Mouse (Mus musculus) embryonic facial prominence, embryonic 15.5 days (tissue): ENCODE measurements around the gene Grin2a. TPM values are rescaled to one million over a fixed set of nuclear protein-coding genes. Genes with fewer than 3 reads are reported as not detected.

Source experiments
- ATAC-seq: fragments of 200-750 bp; cut with Nextera tagmentation; 2 replicates; pipeline ENCODE4 v1.8.0; 2017; ENCODE audit warnings: low read depth, moderate TSS enrichment; ENCODE audit not compliant: insufficient number of reproducible peaks, low FRiP score, low TSS enrichment
- H3K27ac ChIP-seq: fragments of 300-500 bp; sonication (generic); replicated peaks from 2 replicates; pipeline ENCODE4 v1.5.1; 2015; ENCODE audit warnings: mild to moderate bottlenecking, inconsistent platforms
- H3K27me3 ChIP-seq: fragments of 300-500 bp; sonication (generic); 2 replicates; pipeline ENCODE4 v1.6.1; 2015; ENCODE audit warnings: inconsistent platforms
- H3K36me3 ChIP-seq: fragments of 300-500 bp; sonication (generic); 2 replicates; pipeline ENCODE4 v1.6.1; 2015; ENCODE audit warnings: mild to moderate bottlenecking, inconsistent platforms
- H3K4me1 ChIP-seq: fragments of 300-500 bp; sonication (generic); 2 replicates; pipeline ENCODE4 v1.6.1; 2015; ENCODE audit warnings: inconsistent platforms
- H3K4me2 ChIP-seq: fragments of 300-500 bp; sonication (generic); replicated peaks from 2 replicates; pipeline ENCODE4 v1.6.1; 2015; ENCODE audit warnings: mild to moderate bottlenecking, inconsistent platforms
- H3K4me3 ChIP-seq: fragments of 300-500 bp; sonication (generic); replicated peaks from 2 replicates; pipeline ENCODE4 v1.5.1; 2015; ENCODE audit warnings: mild to moderate bottlenecking, inconsistent platforms
- H3K9ac ChIP-seq: fragments of 300-500 bp; sonication (generic); 2 replicates; pipeline ENCODE4 v1.6.1; 2015; ENCODE audit warnings: inconsistent platforms
- H3K9me3 ChIP-seq: fragments of 300-500 bp; sonication (generic); replicated peaks from 2 replicates; pipeline ENCODE4 v1.6.1; 2016; ENCODE audit warnings: inconsistent platforms
- WGBS: fragments of 180-500 bp; shearing (Covaris S2); methylation state at CpG from one replicate; pipeline ENCODE4 v1.1.7; 2015; 5-methylcytosine and 5-hydroxymethylcytosine counted together
- polyA plus RNA-seq: library from polyadenylated mRNA; unstranded; fragments of >200 nt; fragmentation: Nextera tagmentation; extraction: Ambion mirVana; gene quantifications from 2 replicates; pipeline ENCODE4 v1.2.1, GENCODE M21; 2015

The Grin2a gene
- polyA plus RNA-seq, 1 experiment from 2014 or later = 1.7 TPM

DNA sequence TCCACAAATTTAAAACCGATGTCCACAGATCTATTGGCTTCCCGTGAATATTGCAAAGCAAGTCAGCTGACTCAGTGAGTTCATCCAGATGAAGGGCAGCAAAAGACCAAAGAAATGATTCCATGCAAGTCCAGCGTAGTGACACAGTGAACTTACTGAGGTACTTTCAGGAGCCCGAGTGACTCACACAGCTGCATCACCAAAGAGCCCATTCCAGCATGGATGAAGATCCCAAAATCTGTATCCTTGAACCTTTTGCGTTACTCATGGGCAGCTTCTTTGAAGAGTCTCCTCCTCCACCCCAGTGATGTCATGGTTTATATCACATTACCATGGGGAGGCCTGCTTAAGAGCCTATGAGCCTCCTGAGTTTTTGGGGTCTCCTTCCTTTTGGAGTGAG, 460.2 kb downstream of the Grin2a start:
- H3K36me3 ChIP-seq = no peaks in the 10 kb centered on the region
- no peaks in the 10 kb centered on the region for H3K9me3 ChIP-seq
- H3K4me3 ChIP-seq = no peak overlapping the region
- no peaks in the 10 kb centered on the region for H3K27me3 ChIP-seq
- H3K27ac ChIP-seq = no peak overlapping the region
- H3K4me2 ChIP-seq = no peak overlapping the region
- WGBS = 84% methylated on average over 5 of the region's 5 CpGs
- no peak for ATAC-seq
- H3K4me1 ChIP-seq = no peaks in the 10 kb centered on the region
- no peak overlapping the region for H3K9ac ChIP-seq

DNA sequence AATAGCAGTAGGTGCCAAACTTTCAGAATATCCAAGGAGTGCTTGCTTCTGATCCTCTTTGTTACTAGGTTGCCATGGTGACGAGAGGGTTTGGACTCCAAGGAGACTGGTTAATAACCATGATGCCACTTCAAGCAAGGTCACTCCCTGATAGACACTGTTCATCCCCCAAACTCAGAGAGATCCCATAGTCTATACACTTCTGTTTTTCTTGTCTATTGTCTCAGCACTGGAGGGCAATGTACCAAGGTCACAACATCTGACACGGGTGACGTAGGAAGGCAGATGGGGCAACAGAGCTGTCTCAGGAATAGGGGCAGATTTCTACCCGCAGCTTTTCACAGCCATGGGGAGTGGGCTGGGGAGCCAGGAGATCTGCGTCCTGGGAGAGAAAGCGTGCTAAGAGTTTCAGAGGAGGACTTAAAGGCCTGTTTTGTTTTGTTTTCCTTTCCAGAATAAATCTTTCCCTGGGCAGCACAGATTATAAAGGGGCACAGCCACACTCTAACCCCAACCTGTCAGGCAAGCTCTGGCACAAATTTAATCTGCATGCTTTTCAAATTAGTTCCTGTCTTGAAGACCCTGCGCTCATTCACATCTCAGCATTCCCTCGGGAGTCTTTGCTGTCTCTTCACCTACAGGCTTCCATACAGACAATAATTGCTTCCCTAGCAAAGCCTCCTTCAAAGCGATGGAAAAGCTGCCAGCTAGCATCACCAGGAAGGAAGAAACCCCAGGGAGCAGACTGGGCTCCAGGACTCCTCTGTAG, 461.6 kb downstream of the Grin2a start:
- H3K9ac ChIP-seq = no peak overlapping the region
- no peaks in the 10 kb centered on the region for H3K27me3 ChIP-seq
- ATAC-seq = no peak
- no peak overlapping the region for H3K27ac ChIP-seq
- H3K36me3 ChIP-seq = no peaks in the 10 kb centered on the region
- H3K9me3 ChIP-seq = no peaks in the 10 kb centered on the region
- H3K4me3 ChIP-seq = no peak overlapping the region
- no peak overlapping the region for H3K4me2 ChIP-seq
- 45% methylated on average over 9 of the region's 9 CpGs for WGBS
- no peaks in the 10 kb centered on the region for H3K4me1 ChIP-seq

DNA sequence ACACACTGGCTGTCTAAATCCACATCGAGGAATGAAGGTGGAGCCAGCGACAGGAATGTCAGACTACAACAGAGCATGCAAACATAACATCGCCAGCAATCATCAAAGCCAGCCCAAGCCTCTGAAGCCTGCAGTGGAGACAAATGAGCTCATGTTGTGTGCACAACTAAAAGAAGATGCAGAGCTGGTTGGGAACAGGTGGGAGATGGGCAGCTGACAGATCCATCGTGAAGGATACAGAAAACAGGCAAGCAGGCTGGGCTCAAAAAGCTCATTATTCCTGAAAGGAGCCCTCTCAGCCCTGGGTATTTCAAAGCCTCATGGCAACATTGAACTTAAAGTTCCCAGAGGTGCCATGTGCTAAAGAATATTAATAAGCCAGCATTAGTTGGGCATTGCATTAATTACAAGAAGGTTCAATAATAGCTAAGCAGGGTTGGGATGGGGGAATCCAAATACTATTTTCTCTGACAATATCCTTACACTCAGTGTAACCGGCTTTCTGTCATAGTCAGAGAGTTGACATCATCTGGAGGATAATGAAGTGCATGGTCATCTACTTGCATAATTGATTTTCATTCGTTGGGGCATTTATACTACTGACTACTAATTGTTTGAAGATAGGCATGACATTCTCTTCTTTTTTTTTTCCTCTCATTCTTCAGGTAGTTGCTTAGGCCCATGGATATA, 462.4 kb downstream of the Grin2a start:
- Histone ChIP-seq H3K4me2 (no peak overlapping the region), H3K4me3 (no peak overlapping the region), H3K36me3 (no peaks in the 10 kb centered on the region), H3K27ac (no peak overlapping the region), H3K9ac (no peak overlapping the region), H3K27me3 (no peaks in the 10 kb centered on the region), H3K9me3 (no peaks in the 10 kb centered on the region), H3K4me1 (no peaks in the 10 kb centered on the region)
- ATAC-seq = no peak
- 73% methylated on average over 6 of the region's 6 CpGs for WGBS

DNA sequence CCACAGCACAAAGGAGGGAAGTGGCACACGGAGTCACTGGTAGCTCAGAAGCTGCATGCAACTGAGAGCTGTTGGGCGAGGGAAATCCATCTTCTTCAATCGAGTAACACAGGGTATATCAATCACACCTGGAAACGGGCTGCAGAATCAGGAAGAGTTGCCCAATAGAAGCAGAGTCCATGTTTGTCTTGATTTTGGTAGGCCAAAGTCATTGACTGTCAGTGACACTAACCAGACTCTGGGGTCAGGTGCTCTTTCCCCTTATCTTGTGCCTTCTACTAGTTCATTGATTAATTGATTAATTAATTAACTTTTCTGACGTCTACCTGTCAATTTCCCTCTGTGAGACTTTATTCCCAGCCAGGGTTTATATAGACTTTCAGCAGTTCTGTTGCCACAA, 468.1 kb downstream of the Grin2a start:
- WGBS = 76% methylated on average over 5 of the region's 5 CpGs
- ATAC-seq = no peak
- no peaks in the 10 kb centered on the region for H3K4me1 ChIP-seq

DNA sequence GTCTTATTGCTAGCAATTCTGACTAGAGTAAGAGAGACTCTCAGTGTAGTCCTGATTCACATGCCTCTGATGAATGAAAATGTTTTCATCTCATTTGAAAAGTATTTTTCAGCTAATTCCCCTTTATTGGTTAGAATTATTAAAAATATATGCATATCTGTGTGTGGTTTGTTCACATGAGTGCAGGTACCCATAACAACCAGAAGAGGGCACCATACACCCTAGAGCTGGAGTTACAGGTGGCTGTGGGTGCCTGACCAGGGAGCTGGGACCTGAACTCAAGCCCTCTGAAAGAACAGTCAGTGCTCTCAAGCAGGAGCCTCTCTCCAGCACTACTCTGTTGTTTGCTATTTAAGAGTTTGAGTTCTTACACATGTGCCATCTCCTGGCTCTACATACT, 472.0 kb downstream of the Grin2a start:
- H3K4me2 ChIP-seq = no peak overlapping the region
- H3K27me3 ChIP-seq = no peaks in the 10 kb centered on the region
- H3K36me3 ChIP-seq = no peaks in the 10 kb centered on the region
- H3K27ac ChIP-seq = no peak overlapping the region
- H3K4me3 ChIP-seq = no peak overlapping the region
- no peaks in the 10 kb centered on the region for H3K9me3 ChIP-seq
- no peaks in the 10 kb centered on the region for H3K4me1 ChIP-seq
- no peak overlapping the region for H3K9ac ChIP-seq
- ATAC-seq = no peak

More for the DNA sequence above, 468.1 kb downstream of the Grin2a start:
- no peak overlapping the region for H3K4me3 ChIP-seq
- no peaks in the 10 kb centered on the region for H3K9me3 ChIP-seq
- H3K27me3 ChIP-seq = no peaks in the 10 kb centered on the region
- H3K27ac ChIP-seq = no peak overlapping the region
- H3K9ac ChIP-seq = no peak overlapping the region
- H3K36me3 ChIP-seq = no peaks in the 10 kb centered on the region
- no peak overlapping the region for H3K4me2 ChIP-seq

Other genes with a start within 250 kb of the Grin2a start
- 7.7 and 9.9 TPM in 2 replicates for gene Rpl39l, start 174.7 kb upstream of the Grin2a start, polyA plus RNA-seq
- 1.1 and 1.3 TPM in 2 replicates for gene Atf7ip2, start 197.2 kb upstream of the Grin2a start, polyA plus RNA-seq